Mouse (Mus musculus): Measurements from ENCODE around the gene Adprh. TPM values are rescaled to one million over a fixed set of nuclear protein-coding genes. Genes with fewer than 3 reads are reported as not detected.
"Not testable (repeated sequence)": the region's sequence is repeated elsewhere in the genome, so short reads cannot be mapped to it uniquely, and the experiment has no call there.

Gene Adprh
- polyA plus RNA-seq, 1 experiment from 2014 or later: 157 TPM

GRCm38 (mm10) chr16:38448458-38448857, 4.0 kb downstream of the Adprh start:
- no peak for ATAC-seq (ENCODE audit: low FRiP score)
- no peak overlapping the region for H3K27ac ChIP-seq
- peaks cover 71% of the 10 kb centered on the region for H3K36me3 ChIP-seq
- H3K9me3 ChIP-seq: no peaks in the 10 kb centered on the region
- H3K27me3 ChIP-seq: no peaks in the 10 kb centered on the region
- no peak overlapping the region for H3K4me3 ChIP-seq
- WGBS: 93% methylated on average over 12 of the region's 12 CpGs
- no peak overlapping the region for H3K9ac ChIP-seq
- peaks cover 23% of the 10 kb centered on the region for H3K4me1 ChIP-seq (replicated peaks)
- H3K4me2 ChIP-seq: no peak overlapping the region

GRCm38 (mm10) chr16:38447366-38447765, 5.1 kb downstream of the Adprh start:
- H3K27ac ChIP-seq: no peak overlapping the region
- H3K4me2 ChIP-seq: no peak overlapping the region
- H3K9ac ChIP-seq: no peak overlapping the region
- 91% methylated on average over 21 of the region's 21 CpGs for WGBS
- H3K4me3 ChIP-seq: no peak overlapping the region
- no peaks in the 10 kb centered on the region for H3K9me3 ChIP-seq
- H3K27me3 ChIP-seq: no peaks in the 10 kb centered on the region
- no peak for ATAC-seq (ENCODE audit: low FRiP score)
- H3K36me3 ChIP-seq: peaks cover 80% of the 10 kb centered on the region
- H3K4me1 ChIP-seq (replicated peaks): peaks cover 23% of the 10 kb centered on the region

DNA sequence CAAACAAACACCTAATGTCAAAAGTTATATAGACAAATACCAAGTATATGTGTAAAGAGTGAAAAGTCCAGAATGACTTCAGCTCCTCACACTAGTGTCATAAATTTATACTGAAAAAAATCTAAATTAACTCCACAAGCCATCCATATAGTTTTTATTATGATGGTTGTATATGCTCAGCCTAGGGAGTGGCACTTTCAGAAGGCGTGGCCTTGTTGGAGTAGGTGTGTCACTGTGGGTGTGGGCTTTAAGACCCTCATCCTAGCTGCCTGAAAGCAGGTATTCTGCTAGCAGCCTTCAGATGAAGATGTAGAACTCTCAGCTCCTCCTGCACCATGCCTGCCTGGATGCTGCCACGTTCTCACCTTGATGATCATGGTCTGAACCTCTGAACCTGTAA, 6.4 kb downstream of the Adprh start:
- not testable (repeated sequence) for H3K4me3 ChIP-seq; H3K9me3 ChIP-seq; H3K27me3 ChIP-seq; ATAC-seq (ENCODE audit: low FRiP score); H3K9ac ChIP-seq; H3K27ac ChIP-seq; H3K4me2 ChIP-seq
- H3K36me3 ChIP-seq: peaks cover 80% of the 10 kb centered on the region
- H3K4me1 ChIP-seq (replicated peaks): peaks cover 13% of the 10 kb centered on the region
- 96% methylated on average over 2 of the region's 2 CpGs for WGBS

- H3K36me3 ChIP-seq: peaks cover 80% of the 10 kb centered on the region
Measured at GRCm38 (mm10) chr16:38445576-38445975, 6.9 kb downstream of the Adprh start.

GRCm38 (mm10) chr16:38445046-38445445, 7.5 kb downstream of the Adprh start:
- no peak for ATAC-seq (ENCODE audit: low FRiP score)
- no peak overlapping the region for H3K9ac ChIP-seq
- 100% methylated on average over 1 of the region's 1 CpGs for WGBS
- H3K4me2 ChIP-seq: no peak overlapping the region
- no peak overlapping the region for H3K4me3 ChIP-seq
- H3K4me1 ChIP-seq (replicated peaks): peaks cover 4% of the 10 kb centered on the region; the same call in 1 of the 2 replicates
- H3K27ac ChIP-seq: no peak overlapping the region
- no peaks in the 10 kb centered on the region for H3K27me3 ChIP-seq
- peaks cover 75% of the 10 kb centered on the region for H3K36me3 ChIP-seq
- H3K9me3 ChIP-seq: no peaks in the 10 kb centered on the region

More at GRCm38 (mm10) chr16:38445576-38445975, 6.9 kb downstream of the Adprh start:
- H3K4me2 ChIP-seq: no peak overlapping the region
- H3K9me3 ChIP-seq: no peaks in the 10 kb centered on the region
- H3K27me3 ChIP-seq: no peaks in the 10 kb centered on the region
- no peak overlapping the region for H3K9ac ChIP-seq
- H3K4me3 ChIP-seq: no peak overlapping the region
- ATAC-seq (ENCODE audit: low FRiP score): no peak
- peaks cover 9% of the 10 kb centered on the region for H3K4me1 ChIP-seq (replicated peaks)
- 98% methylated on average over 20 of the region's 20 CpGs for WGBS
- H3K27ac ChIP-seq: no peak overlapping the region

DNA sequence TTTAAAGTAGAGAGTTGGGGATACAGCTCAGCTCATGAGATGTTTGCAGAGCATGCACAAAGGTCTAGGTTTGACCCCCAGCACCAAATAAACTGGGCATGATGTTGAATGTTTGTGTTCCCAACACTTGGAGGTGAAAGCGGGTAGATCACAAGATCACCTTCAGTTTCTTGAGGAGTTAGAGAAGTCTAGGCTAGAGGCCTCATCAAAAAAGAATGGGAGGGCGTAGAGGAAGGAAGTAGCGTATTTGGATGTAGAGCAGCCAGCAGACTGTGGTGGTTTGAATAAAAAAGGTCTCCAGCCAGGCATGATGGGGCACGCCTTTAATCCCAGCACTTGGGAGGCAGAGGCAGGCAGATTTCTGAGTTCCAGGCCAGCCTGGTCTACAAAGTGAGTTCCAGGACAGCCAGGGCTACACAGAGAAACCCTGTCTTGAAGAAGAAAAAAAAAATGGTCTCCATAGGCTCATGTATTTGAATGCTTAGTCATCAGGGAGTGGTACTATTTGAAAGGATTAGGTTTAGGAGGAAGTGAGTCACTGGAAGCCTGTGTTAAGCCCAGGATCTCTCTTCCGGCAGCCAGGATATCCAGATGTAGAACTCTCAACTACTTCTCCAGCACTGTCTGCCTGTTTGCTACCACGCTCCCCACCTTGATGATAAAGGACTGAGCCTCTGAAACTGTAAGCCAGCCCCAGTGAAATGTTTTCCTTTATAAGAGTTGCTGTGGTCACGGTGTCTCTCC, 8.6 kb downstream of the Adprh start:
- H3K36me3 ChIP-seq: peaks cover 64% of the 10 kb centered on the region
- no peaks in the 10 kb centered on the region for H3K4me1 ChIP-seq (replicated peaks)
- no peak overlapping the region for H3K9ac ChIP-seq
- H3K9me3 ChIP-seq: no peaks in the 10 kb centered on the region
- 99% methylated on average over 7 of the region's 7 CpGs for WGBS
- no peak for ATAC-seq (ENCODE audit: low FRiP score)
- H3K4me3 ChIP-seq: no peak overlapping the region
- no peak overlapping the region for H3K4me2 ChIP-seq
- no peak overlapping the region for H3K27ac ChIP-seq
- H3K27me3 ChIP-seq: no peaks in the 10 kb centered on the region

DNA sequence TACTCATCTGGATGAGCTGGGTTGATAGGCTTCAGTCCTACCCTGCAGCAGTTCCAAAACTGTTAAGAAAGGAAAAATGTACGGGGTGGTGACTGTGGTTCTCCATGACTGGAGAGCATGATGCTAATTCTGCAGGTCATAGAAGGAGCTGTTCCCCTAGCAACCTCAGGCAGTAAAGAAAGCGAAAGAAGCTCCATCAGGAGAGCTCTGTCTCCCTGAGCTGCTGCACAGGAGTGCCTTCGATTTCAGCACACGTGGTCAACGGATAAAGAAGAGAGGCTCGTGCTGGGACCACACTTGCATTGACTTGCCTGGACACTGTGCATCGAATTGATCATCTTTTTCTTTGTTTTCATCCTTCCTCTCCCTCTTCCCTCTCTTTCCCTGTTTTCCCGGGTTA, 10.3 kb downstream of the Adprh start:
- WGBS: 89% methylated on average over 8 of the region's 8 CpGs

DNA sequence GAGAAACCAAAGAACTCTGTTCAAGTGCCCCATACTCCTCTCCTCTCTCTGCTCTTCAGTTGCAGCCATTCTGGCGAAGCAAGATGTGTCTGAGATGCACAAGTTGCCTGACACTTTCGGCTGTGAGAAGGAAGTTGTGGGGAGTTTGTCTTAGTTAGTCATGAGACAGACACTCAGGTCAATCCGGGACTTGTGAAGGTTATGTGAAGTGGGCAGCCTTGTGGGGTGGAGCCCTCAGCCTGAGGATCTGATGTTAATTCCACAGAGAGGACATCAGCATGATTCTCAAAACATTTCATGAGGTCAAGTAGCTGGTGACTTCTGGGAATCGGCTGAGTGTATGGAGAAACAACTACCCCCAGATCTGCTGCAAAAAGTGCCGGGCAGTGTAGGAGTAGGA, 10.9 kb downstream of the Adprh start:
- no peak for ATAC-seq (ENCODE audit: low FRiP score)
- H3K4me1 ChIP-seq (replicated peaks): no peaks in the 10 kb centered on the region
- H3K4me3 ChIP-seq: no peak overlapping the region
- peaks cover 41% of the 10 kb centered on the region for H3K36me3 ChIP-seq
- no peak overlapping the region for H3K27ac ChIP-seq
- WGBS: 89% methylated on average over 5 of the region's 5 CpGs
- H3K27me3 ChIP-seq: no peaks in the 10 kb centered on the region
- H3K9ac ChIP-seq: no peak overlapping the region
- H3K9me3 ChIP-seq: no peaks in the 10 kb centered on the region
- H3K4me2 ChIP-seq: no peak overlapping the region

More for the DNA sequence above, 10.3 kb downstream of the Adprh start:
- H3K27ac ChIP-seq: no peak overlapping the region
- H3K9ac ChIP-seq: no peak overlapping the region
- H3K27me3 ChIP-seq: no peaks in the 10 kb centered on the region
- no peak overlapping the region for H3K4me3 ChIP-seq
- peaks cover 47% of the 10 kb centered on the region for H3K36me3 ChIP-seq
- no peaks in the 10 kb centered on the region for H3K9me3 ChIP-seq
- H3K4me2 ChIP-seq: no peak overlapping the region
- ATAC-seq (ENCODE audit: low FRiP score): no peak
- H3K4me1 ChIP-seq (replicated peaks): no peaks in the 10 kb centered on the region

DNA sequence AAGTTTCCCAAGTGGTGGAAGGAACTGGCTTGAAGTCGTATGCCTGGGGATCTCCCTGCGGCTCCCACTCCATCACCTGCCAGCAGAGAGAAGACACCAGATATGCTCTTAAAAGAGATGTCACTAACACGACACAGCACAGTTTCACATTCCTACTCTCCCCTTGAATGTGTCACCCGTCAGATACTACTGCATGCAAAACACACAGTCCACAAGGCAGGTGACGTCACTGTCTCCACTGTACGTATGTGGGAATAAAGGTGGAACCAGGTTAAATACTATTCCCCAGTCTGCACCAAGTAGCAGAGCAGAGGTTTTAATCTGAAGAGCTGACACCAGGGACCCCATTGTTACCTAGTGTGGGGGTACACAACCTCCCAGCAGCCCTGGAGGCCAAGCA, 12.1 kb downstream of the Adprh start:
- Histone ChIP-seq H3K27me3 (no peaks in the 10 kb centered on the region), H3K4me2 (no peak overlapping the region), H3K9ac (no peak overlapping the region), H3K9me3 (no peaks in the 10 kb centered on the region), H3K27ac (no peak overlapping the region), H3K4me3 (no peak overlapping the region), H3K4me1 (replicated peaks) (no peaks in the 10 kb centered on the region), H3K36me3 (peaks cover 29% of the 10 kb centered on the region)
- no peak for ATAC-seq (ENCODE audit: low FRiP score)
- WGBS: 89% methylated on average over 6 of the region's 6 CpGs

DNA sequence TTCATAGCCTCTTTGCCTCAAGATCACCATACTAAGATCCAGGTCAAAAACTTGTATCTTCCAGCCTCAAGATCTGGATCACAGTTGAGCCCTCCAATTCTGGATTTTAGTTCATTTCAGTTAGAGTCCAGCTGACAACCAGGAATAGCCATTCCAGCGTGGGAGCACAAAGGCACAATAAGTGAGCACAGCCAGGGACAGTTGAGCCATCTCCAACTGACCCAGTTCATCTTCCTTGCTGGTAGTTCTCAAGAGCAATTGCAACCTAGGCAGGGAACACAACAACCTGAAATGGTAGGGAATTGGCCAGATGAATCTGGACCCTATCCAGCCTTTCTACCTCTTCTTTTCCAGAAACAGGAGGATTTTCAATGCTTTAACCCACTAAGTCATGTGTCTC, 13.3 kb downstream of the Adprh start:
- Histone ChIP-seq H3K4me1 (replicated peaks) (no peaks in the 10 kb centered on the region), H3K9me3 (no peaks in the 10 kb centered on the region), H3K27ac (no peak overlapping the region), H3K9ac (no peak overlapping the region), H3K36me3 (peaks cover 17% of the 10 kb centered on the region), H3K4me2 (no peak overlapping the region), H3K27me3 (no peaks in the 10 kb centered on the region), H3K4me3 (no peak overlapping the region)
- ATAC-seq (ENCODE audit: low FRiP score): no peak
- 89% methylated on average over 1 of the region's 1 CpGs for WGBS

DNA sequence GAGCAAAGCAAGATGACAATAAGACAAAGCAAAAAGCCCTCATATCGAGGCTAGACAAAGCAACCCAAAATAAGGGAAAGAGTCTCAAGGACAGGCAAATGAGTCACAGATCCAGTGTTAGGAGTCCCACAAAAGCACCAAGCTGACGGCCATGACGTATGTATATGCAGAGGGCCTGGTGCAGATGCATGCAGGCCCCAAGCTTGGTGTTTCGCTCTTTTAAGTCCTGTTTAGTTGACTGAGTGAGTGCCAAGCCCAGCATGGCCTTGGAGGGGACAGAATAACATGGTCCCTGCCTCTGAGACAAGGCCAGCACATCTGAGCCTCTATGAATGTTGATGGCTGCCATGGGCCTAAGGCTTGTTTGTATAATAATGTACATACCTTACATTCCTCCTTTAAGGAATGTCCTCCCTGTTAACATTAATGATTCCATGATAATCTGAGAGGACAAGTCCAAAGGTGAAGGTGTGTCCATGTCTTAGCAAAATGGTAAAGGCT, 18.2 kb downstream of the Adprh start:
- Histone ChIP-seq H3K27me3 (no peaks in the 10 kb centered on the region), H3K9ac (no peak overlapping the region), H3K27ac (no peak overlapping the region), H3K4me1 (replicated peaks) (no peaks in the 10 kb centered on the region), H3K4me2 (no peak overlapping the region), H3K36me3 (no peaks in the 10 kb centered on the region), H3K9me3 (no peaks in the 10 kb centered on the region), H3K4me3 (no peak overlapping the region)
- no peak for ATAC-seq (ENCODE audit: low FRiP score)
- whole genome bisulfite sequencing: 85% methylated on average over 4 of the region's 4 CpGs

GRCm38 (mm10) chr16:38433514-38433913, 19.0 kb downstream of the Adprh start:
- no peaks in the 10 kb centered on the region for H3K4me1 ChIP-seq (replicated peaks)
- 86% methylated on average over 8 of the region's 8 CpGs for WGBS
- H3K27me3 ChIP-seq: no peaks in the 10 kb centered on the region
- no peak overlapping the region for H3K27ac ChIP-seq
- no peak for ATAC-seq (ENCODE audit: low FRiP score)
- H3K4me2 ChIP-seq: no peak overlapping the region
- H3K36me3 ChIP-seq: no peaks in the 10 kb centered on the region
- H3K9me3 ChIP-seq: no peaks in the 10 kb centered on the region
- no peak overlapping the region for H3K9ac ChIP-seq
- no peak overlapping the region for H3K4me3 ChIP-seq
